9 mouse cellular contexts compared by ENCODE assay signal in the genomic region with DNA sequence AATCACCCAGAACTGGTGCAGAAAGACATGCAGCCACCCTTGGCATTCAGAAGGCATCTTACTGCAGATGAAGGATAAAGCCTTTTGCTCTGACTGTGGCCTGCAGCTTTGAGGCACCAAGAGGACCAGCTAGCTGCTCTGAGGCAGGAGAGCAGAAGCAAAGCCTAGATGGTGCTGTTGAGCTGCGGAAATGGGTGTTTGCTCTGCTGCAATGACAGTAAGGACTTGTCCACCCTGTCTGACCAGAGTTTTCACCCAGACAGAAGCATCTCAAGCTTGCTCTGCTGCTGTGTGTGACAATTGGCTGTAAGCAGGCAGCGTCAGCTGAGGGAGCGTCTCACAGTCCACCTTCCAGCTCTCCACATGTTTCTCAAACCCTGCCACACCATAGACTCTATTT. TPM values are rescaled to one million over a fixed set of nuclear protein-coding genes. Genes with fewer than 3 reads are reported as not detected.
DNase-seq lines count a peak whose midpoint lies in the region; TF ChIP-seq lines count a peak whose summit lies in the region.
"Not testable (repeated sequence)": the region's sequence is repeated elsewhere in the genome, so short reads cannot be mapped to it uniquely, and the experiment has no call there.
"Had no signal": no experiment of that assay in that cellular context is flagged by ENCODE, and none has a peak within 500 bp of the region (broad histone marks: within the 10 kb centered on the region; RNA-seq: fewer than 3 reads in every experiment).

No protein-coding gene starts in this region.

- peak; percentile 69 for TF ChIP-seq CTCF in layer of hippocampus, adult 2 months (conservative IDR thresholded peaks at IDR 0.05)

- H3K4me3 ChIP-seq in layer of hippocampus, adult 2 months, result not testable (repeated sequence)

- not testable (repeated sequence) for H3K27ac ChIP-seq in layer of hippocampus, adult 2 months

- DNase-seq in ES-CJ7 (ENCODE audit: low read depth, low spot score) (peak; percentile 5), liver (peak; percentile 10)
- peak; percentile 5 for DNase-seq in cerebellum, adult 9-11 months
- peak; percentile 14 for DNase-seq in forelimb bud, embryonic 11.5 days (ENCODE audit: low read depth, low spot score)
- DNase-seq in heart, postnatal 4 days, result peak; percentile 46
- DNase-seq in layer of hippocampus, adult 2 months (ENCODE audit: low spot score in 2 of 2), result peak; percentile 14 to 18
- DNase-seq in naive thymus-derived CD4-positive, alpha-beta T cell, adult 2 months (ENCODE audit: low read depth), result peak; percentile 18
- DNase-seq in telencephalon, adult 2 months (ENCODE audit: low read depth, low spot score), result peak; percentile 2

RNA-seq across cellular contexts. Expression of gene Phf11b, which starts 10.7 kb away (rescaled TPM):
- total RNA-seq in heart, postnatal 4 days (2021), result under 1 TPM; 0.31 to 0.41 TPM
- total RNA-seq in layer of hippocampus, adult 2 months (2021), result not detected

RNA-seq across cellular contexts. Expression of gene Phf11a, which starts 33.2 kb away (rescaled TPM):
- under 1 TPM; 0.19 to 0.32 TPM for total RNA-seq in heart, postnatal 4 days (2021)
- not detected for total RNA-seq in layer of hippocampus, adult 2 months (2021)
- total RNA-seq: gastrocnemius, postnatal 36 days had no signal

RNA-seq across cellular contexts. Expression of gene Phf11d, which starts 34.8 kb away (rescaled TPM):
- total RNA-seq in heart, postnatal 4 days (2021), result 1 to 10 TPM; 5.6 to 6.2 TPM
- total RNA-seq in layer of hippocampus, adult 2 months (2021), result 1 to 10 TPM in 1 of 2 experiments, under 1 TPM in 1; 0.84 to 1.1 TPM
